Comparison of ENCODE assay signal across 30 mouse cellular contexts in genomic region chr19:28258480-28258879, GRCm38 (mm10).
DNase-seq lines count a peak whose midpoint lies in the region; ATAC-seq lines count a peak whose summit lies in the region.
"Had no signal": no experiment of that assay in that cellular context is flagged by ENCODE, and none has a peak within 500 bp of the region (broad histone marks: within the 10 kb centered on the region; RNA-seq: fewer than 3 reads in every experiment).

No protein-coding gene starts in this region.

- no peak overlapping the region for H3K9ac ChIP-seq in neural tube, embryonic 13.5 days
- H3K9ac ChIP-seq in neural tube, embryonic 15.5 days (replicated peaks): no peak overlapping the region
- H3K9ac ChIP-seq in neural tube, embryonic 14.5 days (replicated peaks; ENCODE audit: low read depth, low read length): no peak overlapping the region
- H3K9ac ChIP-seq: forebrain, postnatal 0 days; heart, embryonic 15.5 days; intestine, embryonic 15.5 days; limb, embryonic 15.5 days; liver, embryonic 13.5 days; midbrain, embryonic 12.5 days; stomach, embryonic 15.5 days had no signal

- ATAC-seq in neural tube, embryonic 13.5 days (ENCODE audit: low read depth): 0 out of 2 replicates have a peak, but pooled peaks have one; percentile 15
- no peak for ATAC-seq in neural tube, embryonic 15.5 days (ENCODE audit: low FRiP score)
- ATAC-seq in neural tube, embryonic 14.5 days (ENCODE audit: low read depth): 0 out of 2 replicates have a peak, but pooled peaks have one; percentile 24
- ATAC-seq: forebrain, postnatal 0 days; hindbrain, embryonic 16.5 days; intestine, embryonic 15.5 days; lung, postnatal 0 days had no signal

- no peak overlapping the region for H3K4me2 ChIP-seq in neural tube, embryonic 13.5 days
- no peak overlapping the region for H3K4me2 ChIP-seq in neural tube, embryonic 15.5 days
- no peak overlapping the region for H3K4me2 ChIP-seq in neural tube, embryonic 14.5 days (ENCODE audit: low read depth, low read length)
- H3K4me2 ChIP-seq: heart, embryonic 15.5 days; intestine, embryonic 15.5 days; liver, embryonic 13.5 days; midbrain, embryonic 12.5 days; stomach, embryonic 15.5 days had no signal

- no peak overlapping the region for H3K27ac ChIP-seq in neural tube, embryonic 13.5 days (replicated peaks)
- no peak overlapping the region for H3K27ac ChIP-seq in neural tube, embryonic 15.5 days (replicated peaks)
- peak overlapping the region; percentile 75 for H3K27ac ChIP-seq in limb, embryonic 10.5 days
- no peak overlapping the region for H3K27ac ChIP-seq in neural tube, embryonic 14.5 days (ENCODE audit: low read depth, low read length)
- H3K27ac ChIP-seq: heart, embryonic 10.5 days; heart, embryonic 15.5 days; intestine, embryonic 15.5 days; kidney, postnatal 0 days; limb, embryonic 15.5 days; liver, embryonic 13.5 days; midbrain, embryonic 12.5 days; stomach, embryonic 15.5 days had no signal

- peaks cover 12% of the 10 kb centered on the region for H3K4me1 ChIP-seq in neural tube, embryonic 13.5 days (replicated peaks)
- no peaks in the 10 kb centered on the region for H3K4me1 ChIP-seq in neural tube, embryonic 15.5 days
- H3K4me1 ChIP-seq in limb, embryonic 10.5 days: peaks cover 34% of the 10 kb centered on the region
- no peaks in the 10 kb centered on the region for H3K4me1 ChIP-seq in neural tube, embryonic 14.5 days (ENCODE audit: control insufficient read depth, insufficient read depth, low read length)
- H3K4me1 ChIP-seq: heart, embryonic 10.5 days; heart, embryonic 15.5 days; intestine, embryonic 15.5 days; liver, embryonic 13.5 days; megakaryocyte, embryonic 14.5 days; midbrain, embryonic 12.5 days; stomach, embryonic 15.5 days had no signal

- peak; percentile 36 for DNase-seq in embryo, embryonic 11 days
- no peak for DNase-seq in embryo, embryonic 9.5 days (ENCODE audit: extremely low spot score)
- peak; percentile 55 for DNase-seq in limb, embryonic 10.5 days (ENCODE audit: low spot score)
- DNase-seq in adrenal gland, postnatal 4 days (ENCODE audit: low spot score in 2 of 2): no peak
- DNase-seq in right cerebral cortex, postnatal 10 days (ENCODE audit: low spot score in 2 of 2): no peak
- DNase-seq: adrenal gland, adult 8-10 months; cerebellum, adult 11-12 months; cerebellum, postnatal 10 days; forebrain, postnatal 0 days; kidney, adult 2 months; layer of hippocampus, postnatal 36 days; liver, embryonic 13.5 days; lung, adult 18-20 months; lung, postnatal 4 days; right cerebral cortex, postnatal 14 days; thymus, postnatal 14 days had no signal

- 35% methylated on average over 3 of the region's 3 CpGs for WGBS in neural tube, embryonic 13.5 days
- 44% methylated on average over 3 of the region's 3 CpGs for WGBS in neural tube, embryonic 15.5 days
- WGBS in limb, embryonic 10.5 days: 38% methylated on average over 3 of the region's 3 CpGs
- WGBS in neural tube, embryonic 14.5 days: 41% methylated on average over 3 of the region's 3 CpGs

- no peaks in the 10 kb centered on the region for H3K9me3 ChIP-seq in neural tube, embryonic 13.5 days
- H3K9me3 ChIP-seq in neural tube, embryonic 15.5 days (replicated peaks): no peaks in the 10 kb centered on the region
- no peaks in the 10 kb centered on the region for H3K9me3 ChIP-seq in limb, embryonic 10.5 days (replicated peaks)
- H3K9me3 ChIP-seq in neural tube, embryonic 14.5 days (ENCODE audit: control insufficient read depth, low read length): no peaks in the 10 kb centered on the region
- H3K9me3 ChIP-seq: G1E; heart, embryonic 10.5 days; heart, embryonic 15.5 days; intestine, embryonic 15.5 days; limb, embryonic 15.5 days; liver, embryonic 13.5 days; midbrain, embryonic 12.5 days; stomach, embryonic 15.5 days had no signal

- H3K4me3 ChIP-seq in neural tube, embryonic 13.5 days: no peak overlapping the region
- H3K4me3 ChIP-seq in neural tube, embryonic 15.5 days (replicated peaks): no peak overlapping the region
- H3K4me3 ChIP-seq in limb, embryonic 10.5 days: no peak overlapping the region
- no peak overlapping the region for H3K4me3 ChIP-seq in neural tube, embryonic 14.5 days (ENCODE audit: low read depth, low read length)
- H3K4me3 ChIP-seq: heart, embryonic 10.5 days; heart, embryonic 15.5 days; intestine, embryonic 15.5 days; limb, embryonic 15.5 days; liver, embryonic 13.5 days; megakaryocyte, embryonic 14.5 days; midbrain, embryonic 12.5 days; stomach, embryonic 15.5 days had no signal

- H3K36me3 ChIP-seq in neural tube, embryonic 13.5 days: no peaks in the 10 kb centered on the region
- H3K36me3 ChIP-seq in neural tube, embryonic 15.5 days: no peaks in the 10 kb centered on the region
- no peaks in the 10 kb centered on the region for H3K36me3 ChIP-seq in limb, embryonic 10.5 days
- no peaks in the 10 kb centered on the region for H3K36me3 ChIP-seq in neural tube, embryonic 14.5 days (ENCODE audit: control insufficient read depth, insufficient read depth, low read length)
- H3K36me3 ChIP-seq: G1E; heart, embryonic 10.5 days; heart, embryonic 15.5 days; intestine, embryonic 15.5 days; limb, embryonic 15.5 days; liver, embryonic 13.5 days; midbrain, embryonic 12.5 days; stomach, embryonic 15.5 days had no signal

- H3K27me3 ChIP-seq in neural tube, embryonic 13.5 days: no peaks in the 10 kb centered on the region
- H3K27me3 ChIP-seq in neural tube, embryonic 15.5 days (replicated peaks): no peaks in the 10 kb centered on the region
- peaks cover 12% of the 10 kb centered on the region; the same call in 1 of the 2 replicates for H3K27me3 ChIP-seq in limb, embryonic 10.5 days (ENCODE audit: low read depth, poor library complexity, severe bottlenecking)
- no peaks in the 10 kb centered on the region for H3K27me3 ChIP-seq in neural tube, embryonic 14.5 days (ENCODE audit: control insufficient read depth, insufficient read depth, low read length)
- H3K27me3 ChIP-seq: heart, embryonic 15.5 days; intestine, embryonic 15.5 days; limb, embryonic 15.5 days; liver, embryonic 13.5 days; megakaryocyte, embryonic 14.5 days; midbrain, embryonic 12.5 days; stomach, embryonic 15.5 days had no signal

Comparison
In these comparisons a context has a peak if more than half of its experiments do, and no peak if none do; other contexts are left out.
1. DNase-seq: peak in embryo, embryonic 11 days (single experiment) and limb, embryonic 10.5 days (single experiment); none in embryo, embryonic 9.5 days (single experiment), adrenal gland, postnatal 4 days (0 of 2) and right cerebral cortex, postnatal 10 days (0 of 2).